Mouse (Mus musculus): ENCODE data around the gene Limk2. TPM values are rescaled to one million over a fixed set of nuclear protein-coding genes. Genes with fewer than 3 reads are reported as not detected.
A peak's percentile ranks its signal among the peaks of the same experiment; 100 is the strongest.

The Limk2 gene
- total RNA-seq, 2 experiments from 2014 or later, result 123 to 126 TPM

- DNase-seq (ENCODE audit: extremely low spot score in 1 of 2, low spot score in 2 of 2), result no peak
- intact Hi-C loops (cut with DNase I), result loop anchor here (10.0 kb wide), 1 partner anchor 254 kb away; no protein-coding TSS in a partner anchor
Measured at GRCm38 (mm10) chr11:3381148-3381814, 27.7 kb downstream of the Limk2 start.

GRCm38 (mm10) chr11:3379427-3379826 lies 29.6 kb downstream of the Limk2 start:
- no peak for DNase-seq (ENCODE audit: extremely low spot score in 1 of 2, low spot score in 2 of 2)
- intact Hi-C loops (cut with DNase I), result no loop called here

GRCm38 (mm10) chr11:3374741-3375140 lies 34.2 kb downstream of the Limk2 start:
- intact Hi-C loops (cut with DNase I), result no loop called here
- DNase-seq (ENCODE audit: extremely low spot score in 1 of 2, low spot score in 2 of 2), result no peak

DNA sequence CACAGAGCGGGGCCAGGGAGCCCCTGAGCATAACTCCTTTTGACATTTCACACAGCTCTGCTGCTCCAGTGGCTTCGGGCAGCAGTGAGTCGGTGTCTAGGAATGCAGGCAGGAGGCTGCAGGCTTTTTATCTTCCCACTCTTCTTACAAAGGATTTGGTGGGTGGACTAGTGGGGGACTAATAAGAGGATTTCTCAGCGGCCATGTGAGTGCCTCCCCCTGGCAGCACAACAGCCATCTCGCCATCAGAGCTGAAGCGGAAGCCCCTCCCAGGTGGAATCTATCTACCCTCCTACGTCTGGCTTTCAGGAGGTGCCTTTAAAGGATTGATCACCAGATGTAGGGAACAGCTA lies 34.7 kb downstream of the Limk2 start:
- intact Hi-C loops (cut with DNase I), result no loop called here
- DNase-seq (ENCODE audit: extremely low spot score in 1 of 2, low spot score in 2 of 2), result no peak

GRCm38 (mm10) chr11:3373591-3374292 lies 35.2 kb downstream of the Limk2 start:
- peak in 1 of 2 experiments; percentile 57 for DNase-seq (ENCODE audit: extremely low spot score in 1 of 2, low spot score in 2 of 2)
- intact Hi-C loops (cut with DNase I), result no loop called here

GRCm38 (mm10) chr11:3371599-3372295 lies 37.2 kb downstream of the Limk2 start:
- intact Hi-C loops (cut with DNase I), result no loop called here

GRCm38 (mm10) chr11:3370928-3371598 lies 37.9 kb downstream of the Limk2 start:
- intact Hi-C loops (cut with DNase I), result no loop called here
- DNase-seq (ENCODE audit: extremely low spot score in 1 of 2, low spot score in 2 of 2), result peak; percentile 88 to 91

More at GRCm38 (mm10) chr11:3371599-3372295, 37.2 kb downstream of the Limk2 start:
- no peak for DNase-seq (ENCODE audit: extremely low spot score in 1 of 2, low spot score in 2 of 2)

DNA sequence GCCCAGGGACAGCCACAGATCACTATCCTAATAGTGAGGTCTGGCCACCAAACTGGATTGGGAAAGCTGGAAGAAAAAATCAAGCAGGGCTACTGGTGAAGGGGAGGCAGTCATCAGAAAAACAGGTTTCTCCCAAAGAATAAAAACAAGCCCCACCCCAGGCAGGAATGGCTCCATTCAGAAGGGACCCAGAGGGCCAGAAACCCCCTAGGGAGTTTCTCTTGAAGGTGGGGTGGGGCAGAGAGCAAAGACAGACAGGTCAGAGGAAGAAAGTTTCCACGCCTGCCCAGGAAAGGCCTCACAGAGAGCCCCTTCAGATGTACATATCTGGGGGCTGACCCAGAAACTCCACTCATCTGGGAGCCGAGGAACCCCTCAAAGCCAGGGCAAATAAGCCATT lies 38.8 kb downstream of the Limk2 start:
- intact Hi-C loops (cut with DNase I), result no loop called here

DNA sequence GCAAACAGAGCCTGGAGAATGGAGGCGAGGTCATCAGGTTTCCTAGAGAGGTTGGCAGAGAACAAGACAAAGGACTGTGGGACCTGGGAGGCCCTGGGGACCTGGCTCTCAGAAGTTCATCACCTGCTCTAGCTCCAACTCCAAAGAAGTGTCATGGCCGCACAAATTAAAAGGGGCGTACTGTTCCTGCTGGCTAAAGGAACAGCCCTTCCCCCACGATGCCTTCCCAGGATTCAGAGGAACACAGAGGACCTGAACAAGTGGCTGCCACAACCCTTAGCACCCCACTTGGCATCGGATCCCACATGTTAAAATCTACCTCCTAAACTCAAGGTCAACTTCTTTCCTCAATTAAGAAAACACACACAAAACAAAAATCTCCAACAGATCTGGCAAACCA lies 39.5 kb downstream of the Limk2 start:
- DNase-seq (ENCODE audit: extremely low spot score in 1 of 2, low spot score in 2 of 2), result no peak
- intact Hi-C loops (cut with DNase I), result no loop called here

More for the DNA sequence above, 38.8 kb downstream of the Limk2 start:
- no peak for DNase-seq (ENCODE audit: extremely low spot score in 1 of 2, low spot score in 2 of 2)

- intact Hi-C loops (cut with DNase I), result no loop called here
- DNase-seq (ENCODE audit: extremely low spot score in 1 of 2, low spot score in 2 of 2), result no peak
Measured at GRCm38 (mm10) chr11:3368983-3369382, 40.0 kb downstream of the Limk2 start.

DNA sequence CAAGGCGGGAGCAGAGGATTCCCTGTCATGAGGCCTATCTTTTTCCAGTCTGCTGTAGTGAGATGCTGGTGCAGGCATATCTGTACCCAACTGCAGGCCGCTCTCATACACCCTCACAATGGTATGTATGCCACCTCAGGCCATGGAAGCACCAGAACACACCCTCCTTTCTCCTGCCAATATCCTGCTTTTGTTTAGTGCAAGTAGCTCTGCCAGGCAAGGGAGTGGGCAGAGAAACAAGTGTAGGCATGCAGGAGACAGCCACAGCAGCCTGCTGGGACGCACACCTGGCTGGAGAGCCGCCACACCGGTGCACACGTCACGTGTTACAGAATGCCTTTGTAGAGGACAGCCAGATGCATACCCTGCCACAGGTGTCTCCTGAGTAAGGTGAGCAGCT lies 42.6 kb downstream of the Limk2 start:
- intact Hi-C loops (cut with DNase I), result no loop called here
- no peak for DNase-seq (ENCODE audit: extremely low spot score in 1 of 2, low spot score in 2 of 2)

- DNase-seq (ENCODE audit: extremely low spot score in 1 of 2, low spot score in 2 of 2), result no peak
- intact Hi-C loops (cut with DNase I), result no loop called here
Measured at GRCm38 (mm10) chr11:3362854-3363253, 46.1 kb downstream of the Limk2 start.

DNA sequence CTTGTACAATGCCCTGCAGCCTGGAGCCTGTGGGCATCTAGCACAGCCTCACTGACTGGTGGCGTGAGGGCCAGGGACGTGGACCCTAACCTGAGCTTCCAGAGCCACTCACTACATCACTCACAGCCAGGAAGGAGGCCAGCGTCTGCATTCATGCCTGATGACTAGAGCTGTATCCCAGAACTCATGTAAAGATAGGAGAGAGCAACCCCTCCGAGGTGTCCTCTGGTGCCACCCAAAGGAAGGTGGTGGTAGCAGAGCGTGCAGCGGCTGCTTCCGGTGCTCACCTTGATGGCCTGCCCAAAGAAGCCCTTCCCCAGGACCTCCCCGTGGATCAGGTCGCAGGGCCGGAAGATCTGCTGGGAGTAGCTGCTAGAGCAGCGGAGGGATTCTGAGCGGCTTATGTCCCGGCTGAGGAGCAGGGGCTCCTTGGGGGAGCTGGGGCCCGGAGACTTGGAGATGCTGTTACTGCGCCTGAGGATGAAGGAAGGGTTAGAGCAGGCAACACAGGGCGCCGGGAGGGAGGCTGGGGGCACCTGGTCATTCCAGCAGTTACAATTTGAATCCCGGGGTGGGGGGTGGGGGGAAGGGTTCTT lies 55.9 kb downstream of the Limk2 start:
- no peak for DNase-seq (ENCODE audit: extremely low spot score in 1 of 2, low spot score in 2 of 2)
- intact Hi-C loops (cut with DNase I), result no loop called here

DNA sequence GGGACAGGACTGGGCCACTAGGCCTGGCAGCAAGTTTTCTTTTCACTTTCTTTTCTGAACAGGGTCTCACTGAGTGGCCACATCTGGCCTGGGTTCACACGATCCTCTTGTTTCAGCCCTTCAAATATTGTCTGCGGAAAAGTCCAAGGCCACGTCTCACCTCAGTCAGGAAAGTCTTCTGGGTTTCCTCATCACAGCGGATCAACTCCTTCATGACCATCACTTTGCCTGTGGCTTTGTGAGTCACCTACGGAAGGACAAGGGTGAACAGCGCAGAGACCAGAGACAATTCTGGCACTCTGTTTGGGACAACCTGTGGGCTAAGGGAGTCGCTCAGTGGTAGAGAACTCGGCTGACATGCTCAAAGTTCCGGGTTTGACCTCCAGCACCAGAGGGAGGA lies 56.9 kb downstream of the Limk2 start:
- DNase-seq (ENCODE audit: extremely low spot score in 1 of 2, low spot score in 2 of 2), result no peak
- intact Hi-C loops (cut with DNase I), result no loop called here

DNA sequence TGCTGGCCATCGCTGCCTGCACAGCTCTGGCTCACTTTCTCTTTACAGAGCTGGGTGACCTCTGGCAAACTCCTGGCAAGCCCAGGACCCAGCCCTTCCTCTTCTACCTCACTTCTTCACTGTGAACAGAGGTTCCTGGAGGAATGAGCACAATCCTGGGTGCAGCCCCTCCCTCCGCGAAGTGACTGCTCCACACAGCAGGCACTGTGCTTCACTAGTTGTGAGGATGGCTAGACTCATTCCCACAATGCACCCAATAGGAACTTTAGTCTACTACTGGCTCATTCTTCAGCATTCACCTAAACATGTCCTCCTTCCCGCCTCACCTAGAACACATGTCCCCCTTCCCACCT lies 59.7 kb downstream of the Limk2 start:
- intact Hi-C loops (cut with DNase I), result no loop called here
- DNase-seq (ENCODE audit: extremely low spot score in 1 of 2, low spot score in 2 of 2), result no peak

DNA sequence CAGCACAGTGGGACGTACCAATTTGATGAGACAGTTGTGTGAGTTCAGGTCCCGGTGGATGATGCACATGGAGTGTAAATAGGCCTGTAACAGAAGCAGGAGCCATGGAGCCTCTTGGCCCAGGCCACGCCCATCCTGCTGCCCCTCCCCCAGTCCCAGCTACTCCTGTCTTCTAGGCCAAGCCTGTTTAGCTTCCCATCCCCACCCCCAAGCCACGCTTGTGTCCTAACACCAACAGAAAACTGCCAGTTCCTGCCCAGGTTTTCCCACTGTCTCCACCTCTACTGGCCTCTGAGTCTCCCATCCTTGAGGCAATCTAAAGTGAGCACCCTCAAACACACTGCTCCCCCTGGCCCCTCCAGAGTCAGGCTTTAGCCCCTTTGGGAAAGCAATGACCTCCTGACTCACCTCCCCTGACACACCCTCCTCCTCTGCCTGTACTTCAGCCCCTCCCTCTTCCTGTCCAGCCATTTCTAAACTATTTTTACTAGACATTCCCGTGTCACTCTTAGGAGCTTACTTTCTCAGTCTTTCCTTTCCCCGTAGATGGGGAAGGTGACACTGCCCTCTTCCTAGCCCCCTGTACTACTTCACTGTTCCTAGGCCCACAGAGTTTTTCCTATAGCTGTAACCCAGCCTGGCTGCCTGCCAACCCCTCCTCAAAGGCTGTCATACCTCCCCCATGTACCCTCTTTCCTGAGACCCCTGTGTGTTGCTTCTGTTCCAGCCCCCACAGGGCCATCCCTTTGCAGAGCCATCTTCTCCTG lies 60.2 kb downstream of the Limk2 start:
- intact Hi-C loops (cut with DNase I), result no loop called here

GRCm38 (mm10) chr11:3347835-3348195 lies 61.2 kb downstream of the Limk2 start:
- intact Hi-C loops (cut with DNase I), result no loop called here
- no peak for DNase-seq (ENCODE audit: extremely low spot score in 1 of 2, low spot score in 2 of 2)

More for the DNA sequence above, 60.2 kb downstream of the Limk2 start:
- DNase-seq (ENCODE audit: extremely low spot score in 1 of 2, low spot score in 2 of 2), result peak in 1 of 2 experiments; percentile 80

GRCm38 (mm10) chr11:3347091-3347834 lies 61.7 kb downstream of the Limk2 start:
- intact Hi-C loops (cut with DNase I), result no loop called here
- DNase-seq (ENCODE audit: extremely low spot score in 1 of 2, low spot score in 2 of 2), result peak; percentile 59 to 89
